Mouse (Mus musculus) fibroblast of lung, adult 2 months (primary cell): ENCODE measurements around the gene Senp2.

Experiments used
- DNase-seq: peaks from one replicate; pipeline ENCODE4 v3.0.0-alpha.2; 2011; ENCODE audit warnings: low read depth

The Senp2 gene

DNA sequence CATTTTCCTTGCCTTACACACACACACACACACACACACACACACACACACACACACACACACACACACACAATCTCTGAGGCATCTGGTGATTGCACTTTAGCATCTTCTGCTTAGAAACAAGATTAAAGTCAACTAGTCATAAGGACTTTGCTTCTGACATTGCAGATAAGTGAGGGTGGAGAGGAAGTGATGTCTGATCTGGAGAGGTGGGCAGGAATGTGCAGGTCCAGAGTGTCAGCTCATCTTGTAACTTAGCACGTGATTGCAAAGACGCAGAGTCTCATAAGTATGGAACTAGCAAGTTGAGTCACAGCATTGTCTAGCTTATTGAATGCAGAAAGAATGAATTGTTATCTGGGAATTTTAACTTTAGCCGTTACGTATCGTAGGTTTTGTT lies 18.2 kb downstream of the Senp2 start:
- DNase-seq = no peak

DNA sequence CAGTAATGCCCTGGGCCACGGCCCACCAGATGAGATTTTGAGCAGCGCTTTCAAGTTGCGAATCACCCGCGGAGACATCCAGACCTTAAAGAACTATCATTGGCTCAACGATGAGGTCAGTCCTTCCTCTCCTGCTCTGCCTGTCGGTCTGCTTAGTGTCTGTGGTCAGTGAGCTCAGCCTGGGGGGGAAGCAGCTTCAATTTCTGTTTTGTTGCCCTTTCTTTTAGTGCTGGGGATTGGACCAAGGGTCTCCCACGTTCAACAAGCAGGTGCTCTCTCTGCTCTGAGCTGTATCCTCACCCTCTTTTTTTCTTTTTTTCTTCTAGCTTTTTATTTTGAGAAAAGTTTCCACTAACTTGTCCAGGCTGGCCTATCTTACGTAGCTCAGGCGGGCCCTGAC lies 29.3 kb downstream of the Senp2 start:
- no peak for DNase-seq

DNA sequence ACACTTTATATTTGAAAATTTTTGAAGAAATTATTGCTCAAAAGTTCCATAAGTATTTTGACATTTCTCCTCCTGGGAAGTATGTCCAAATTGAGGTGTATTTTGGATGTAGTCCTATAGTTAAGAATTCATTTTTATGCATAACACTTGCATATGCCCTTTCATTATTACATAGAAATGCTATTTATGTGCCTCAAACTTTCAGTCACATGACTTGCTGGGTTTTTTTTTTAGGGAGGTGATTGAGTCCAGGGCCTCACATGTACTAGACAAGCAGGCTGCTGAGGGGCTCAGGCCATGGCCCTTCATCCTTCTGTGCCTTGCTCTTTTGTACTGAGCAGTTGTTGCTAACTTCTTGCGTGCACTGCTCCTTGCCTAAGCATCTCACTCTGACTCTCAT lies 30.7 kb downstream of the Senp2 start:
- no peak for DNase-seq

DNA sequence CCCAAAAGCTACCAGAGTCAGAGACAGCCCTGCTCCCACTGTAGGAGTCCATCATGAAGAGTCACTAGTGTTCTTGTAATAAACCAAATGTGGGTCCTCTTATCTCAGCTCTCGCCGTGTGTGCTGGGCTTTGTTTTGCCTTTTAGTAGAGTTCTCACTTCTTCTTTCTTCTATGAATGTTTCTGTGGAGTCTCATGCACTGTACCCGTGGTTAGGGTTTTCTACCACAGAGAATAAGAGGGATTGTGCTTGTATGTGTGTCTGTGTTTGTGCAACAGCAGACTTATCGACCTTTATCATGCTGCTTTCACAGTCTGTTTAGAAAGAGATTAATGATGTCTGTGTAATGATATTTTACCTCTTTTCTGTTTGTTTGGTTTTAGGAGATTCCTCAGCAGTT lies 34.5 kb downstream of the Senp2 start:
- no peak for DNase-seq

DNA sequence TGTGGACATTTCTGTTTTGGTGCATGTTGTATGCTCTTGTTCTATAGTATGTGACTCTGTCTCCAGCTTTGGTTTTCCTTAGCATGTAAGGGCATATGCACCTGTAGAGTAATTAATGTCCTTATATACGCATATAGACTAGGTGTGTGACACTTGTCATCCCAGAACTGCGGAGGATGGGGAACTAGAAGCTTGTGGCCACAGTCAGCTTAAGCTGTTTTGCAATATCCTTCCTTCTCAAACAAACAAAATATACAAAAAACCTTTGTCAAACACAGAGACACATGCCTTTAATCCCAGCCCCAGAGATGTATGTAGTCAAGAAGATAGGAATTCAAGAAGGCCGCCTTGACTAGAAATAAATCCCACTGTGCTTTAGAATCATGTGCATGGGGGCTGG lies 36.6 kb downstream of the Senp2 start:
- DNase-seq = no peak

DNA sequence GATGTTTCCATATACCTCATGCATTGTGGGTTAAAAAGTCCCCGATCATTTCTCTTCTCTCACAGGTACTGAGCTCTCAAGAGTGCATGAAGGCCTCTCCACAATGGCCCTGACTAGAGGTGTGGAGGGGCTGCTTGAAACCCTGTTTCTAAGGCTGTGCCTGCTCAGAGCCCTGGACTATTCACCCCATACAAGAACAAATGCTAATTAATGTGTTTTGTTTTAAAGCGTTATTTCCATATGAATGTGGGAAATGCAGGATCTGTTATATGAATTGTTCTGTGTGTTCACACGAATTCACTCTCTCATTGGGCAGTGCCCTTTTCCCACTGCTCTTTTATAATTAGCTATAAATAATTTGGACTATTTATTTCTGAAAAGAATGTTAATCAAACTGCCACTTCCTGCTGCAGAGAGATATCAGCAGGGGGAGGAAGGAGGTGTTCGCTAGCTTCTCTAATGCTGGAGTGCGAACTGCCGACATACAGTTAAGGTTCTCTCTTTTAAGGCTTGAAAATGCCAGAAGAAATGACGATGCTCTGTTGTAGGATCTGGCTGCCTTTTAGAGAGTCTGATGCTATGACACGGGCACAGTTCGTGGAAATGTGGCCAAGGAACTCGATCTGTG lies 37.6 kb downstream of the Senp2 start:
- no peak for DNase-seq

DNA sequence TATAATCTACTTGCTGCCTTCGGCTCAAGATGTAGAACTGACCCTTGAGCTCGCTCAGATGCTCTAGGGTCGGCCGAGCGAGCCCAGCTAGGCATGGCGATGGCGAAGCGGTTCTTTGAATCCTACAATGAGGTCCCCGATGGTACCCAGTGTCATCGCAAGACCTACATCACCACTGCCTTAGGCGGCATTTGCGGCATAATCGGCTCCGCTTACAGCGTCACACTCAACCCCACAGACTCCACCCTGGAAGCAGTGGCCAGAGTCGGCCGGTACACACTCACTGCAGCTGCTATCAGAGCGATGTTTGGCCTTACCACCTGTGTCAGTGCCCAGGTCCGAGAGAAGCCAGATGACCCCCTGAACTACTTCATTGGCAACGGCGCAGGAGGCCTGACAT lies 44.1 kb downstream of the Senp2 start:
- no peak for DNase-seq

DNA sequence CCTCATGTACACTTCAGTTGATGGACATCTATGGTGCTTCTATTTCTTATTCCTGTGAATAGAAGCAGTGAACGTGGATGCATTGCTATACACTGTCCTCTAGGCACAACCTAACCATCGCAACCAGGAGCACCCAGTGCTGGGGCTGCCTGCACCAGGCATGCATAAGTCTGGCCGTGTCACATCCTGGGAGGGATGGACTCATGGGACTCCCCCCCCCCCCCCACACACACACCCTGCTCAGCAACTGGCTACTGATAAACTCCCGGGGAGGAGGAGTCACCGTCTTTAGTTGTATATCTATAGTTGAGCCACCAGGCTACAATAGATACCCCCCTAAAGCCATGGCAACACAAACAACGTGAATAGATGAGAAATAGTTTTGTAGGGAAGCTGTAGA lies 48.2 kb downstream of the Senp2 start:
- no peak for DNase-seq

DNA sequence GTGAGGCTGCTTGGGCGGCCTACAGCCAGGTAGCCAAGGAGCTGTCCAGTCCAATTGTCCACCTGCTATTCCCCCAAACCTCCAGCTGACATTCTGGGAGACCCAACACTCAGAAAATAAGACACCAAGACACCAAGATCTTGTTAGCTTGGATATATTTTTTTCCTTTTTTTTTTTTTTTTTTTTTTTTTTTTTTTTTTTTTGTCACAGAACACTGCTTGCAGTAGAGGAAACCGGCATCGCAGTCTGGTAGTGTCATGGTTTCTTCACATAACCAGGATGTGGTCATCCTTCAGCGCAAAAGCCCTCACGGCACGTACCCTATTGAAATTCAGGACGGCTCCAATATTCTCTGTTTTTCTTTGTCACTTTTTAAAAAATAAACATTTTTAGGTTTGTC lies 49.6 kb downstream of the Senp2 start:
- DNase-seq = no peak

DNA sequence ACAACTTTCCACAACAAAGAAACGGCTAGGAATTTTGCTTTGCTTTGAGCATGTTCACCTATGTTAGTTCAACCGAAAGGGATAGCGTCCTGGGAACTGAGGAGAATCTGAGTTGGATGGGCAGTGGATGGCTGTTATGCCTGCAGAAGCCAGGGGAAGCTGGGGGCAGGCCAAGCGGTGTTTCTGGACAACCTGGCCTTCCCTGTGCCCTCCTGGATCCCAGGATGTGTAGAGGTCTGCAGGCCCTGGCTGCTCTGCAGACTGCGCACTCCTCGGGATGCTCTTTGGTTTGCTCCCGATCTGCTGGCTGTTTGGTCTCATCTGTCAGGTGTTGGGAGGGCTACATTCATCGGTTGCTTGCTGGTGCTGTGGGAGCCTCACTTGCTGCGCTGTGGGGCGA lies 51.1 kb downstream of the Senp2 start:
- no peak for DNase-seq

DNA sequence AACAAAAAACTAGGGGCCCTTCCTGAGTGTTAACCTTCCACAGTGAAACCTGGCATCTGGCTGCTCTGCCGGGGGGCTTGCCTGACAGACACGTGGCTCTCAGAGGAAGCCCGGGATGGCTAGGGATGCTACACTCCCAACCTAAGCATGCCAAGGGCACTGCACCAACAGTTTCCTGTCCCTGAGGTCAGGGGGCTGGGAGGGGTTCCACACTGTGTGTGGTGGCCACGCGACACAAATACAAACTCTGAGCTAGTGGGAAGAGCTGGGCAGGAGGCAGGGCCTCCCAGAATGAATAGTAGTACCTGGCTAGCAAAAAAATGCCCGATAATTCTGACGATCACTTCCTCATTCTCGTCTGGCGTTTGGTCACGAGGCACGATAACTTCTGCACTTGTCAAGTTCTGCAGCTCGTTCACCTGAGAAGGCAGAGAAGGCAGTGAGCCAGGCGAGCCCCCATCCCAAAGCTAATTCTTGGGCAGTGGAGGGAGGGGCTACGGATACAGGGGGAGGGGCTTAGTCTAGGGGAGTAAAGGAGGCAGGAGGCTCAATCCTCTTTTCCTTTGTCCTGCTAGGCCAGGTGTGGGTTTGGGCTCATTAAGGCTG lies 52.4 kb downstream of the Senp2 start:
- no peak for DNase-seq

DNA sequence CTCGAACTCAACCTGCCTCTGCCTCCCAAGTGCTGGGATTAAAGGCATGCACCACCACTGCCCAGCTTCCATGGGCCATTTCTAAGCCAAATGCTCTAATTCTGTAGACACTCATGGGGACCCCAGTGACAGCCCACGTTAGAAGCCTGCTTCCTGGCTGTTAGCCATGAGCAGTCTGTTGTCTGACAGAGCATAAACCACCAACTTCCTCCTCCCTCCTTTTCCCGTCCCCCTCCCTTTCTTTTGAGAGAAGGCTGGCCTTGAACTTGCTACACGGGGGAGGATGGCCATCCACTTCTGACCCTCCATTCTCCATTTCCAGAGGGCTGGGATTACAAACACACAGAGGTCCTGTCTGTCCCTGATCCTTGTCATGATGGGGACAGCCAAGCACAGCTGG lies 53.0 kb downstream of the Senp2 start:
- DNase-seq = no peak

DNA sequence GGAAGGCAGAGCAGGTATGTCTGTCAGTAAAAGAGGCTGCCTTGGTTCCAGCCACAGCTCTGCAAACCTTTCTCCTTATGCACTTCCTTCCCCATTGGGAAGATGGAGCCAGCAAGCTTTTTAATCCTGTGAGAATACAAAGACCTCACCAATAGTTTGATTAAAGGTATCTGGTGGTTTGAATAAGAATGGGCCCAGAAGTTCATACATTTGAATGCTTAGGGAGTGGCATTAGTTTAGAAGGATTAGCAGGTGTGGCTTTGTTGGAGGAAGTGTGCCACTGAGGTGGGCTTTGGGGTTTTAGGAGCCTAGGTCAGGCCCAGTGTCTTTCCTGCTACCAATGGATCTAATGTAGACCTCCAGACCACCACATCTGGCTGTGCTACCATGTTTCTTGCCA lies 56.3 kb downstream of the Senp2 start:
- DNase-seq = no peak

DNA sequence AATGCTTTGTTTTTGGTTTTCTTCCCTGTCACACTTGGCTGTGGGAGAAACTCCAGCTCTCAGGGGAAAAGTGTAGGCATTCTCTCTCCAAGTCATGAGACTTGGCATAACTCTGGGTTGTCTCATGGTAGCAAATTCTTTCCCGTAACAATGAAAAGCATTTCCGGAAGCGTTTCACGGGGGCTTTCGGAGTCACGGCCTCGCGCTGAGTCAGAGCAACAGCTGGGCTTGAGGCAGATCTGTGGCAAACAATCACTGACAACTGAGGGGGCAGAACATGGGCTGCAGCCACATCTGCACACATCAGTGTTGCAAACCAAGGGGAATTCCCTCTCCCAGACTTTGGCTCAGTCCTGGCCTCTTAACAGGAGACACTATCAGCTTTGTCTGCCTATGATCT lies 58.1 kb downstream of the Senp2 start:
- peak; percentile 88 for DNase-seq

DNA sequence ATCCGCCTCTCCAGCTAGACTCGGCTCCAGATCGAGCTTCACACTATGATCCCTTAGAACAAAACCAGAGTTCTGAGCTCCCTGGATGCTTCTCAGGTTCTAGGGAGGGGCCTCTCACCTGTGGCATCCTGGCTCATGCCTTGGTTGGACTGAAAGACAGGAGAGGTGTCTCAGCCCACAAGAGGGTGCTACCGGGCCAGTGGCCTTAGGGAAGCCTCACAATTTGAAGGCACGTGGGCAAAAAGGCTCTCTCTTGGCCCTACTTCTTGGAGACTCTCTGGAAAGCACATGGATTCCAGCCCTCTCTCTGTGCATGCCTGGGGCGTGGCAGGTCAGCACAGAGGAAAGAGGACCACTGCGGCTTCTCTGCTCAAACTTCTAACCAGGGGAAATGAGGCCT lies 62.1 kb downstream of the Senp2 start:
- no peak for DNase-seq

DNA sequence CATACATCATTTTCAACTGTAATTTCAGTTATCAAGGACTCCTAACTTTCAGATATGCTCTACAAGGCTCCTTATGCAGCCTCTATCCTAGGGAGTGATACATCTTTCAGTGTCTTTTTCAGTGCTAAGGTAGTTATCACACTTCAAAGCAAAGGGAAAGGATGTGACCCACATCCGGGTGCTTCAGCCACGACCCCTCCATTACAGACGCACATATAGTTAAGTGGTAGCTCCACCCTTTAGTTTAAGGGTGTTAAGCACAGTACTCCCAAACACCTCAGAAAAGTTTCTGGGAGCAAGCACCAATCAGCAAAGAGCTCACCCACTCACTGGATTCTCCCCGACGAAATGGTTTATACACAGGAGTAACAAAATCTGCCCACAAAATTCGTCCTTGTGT lies 65.8 kb downstream of the Senp2 start:
- DNase-seq = no peak

DNA sequence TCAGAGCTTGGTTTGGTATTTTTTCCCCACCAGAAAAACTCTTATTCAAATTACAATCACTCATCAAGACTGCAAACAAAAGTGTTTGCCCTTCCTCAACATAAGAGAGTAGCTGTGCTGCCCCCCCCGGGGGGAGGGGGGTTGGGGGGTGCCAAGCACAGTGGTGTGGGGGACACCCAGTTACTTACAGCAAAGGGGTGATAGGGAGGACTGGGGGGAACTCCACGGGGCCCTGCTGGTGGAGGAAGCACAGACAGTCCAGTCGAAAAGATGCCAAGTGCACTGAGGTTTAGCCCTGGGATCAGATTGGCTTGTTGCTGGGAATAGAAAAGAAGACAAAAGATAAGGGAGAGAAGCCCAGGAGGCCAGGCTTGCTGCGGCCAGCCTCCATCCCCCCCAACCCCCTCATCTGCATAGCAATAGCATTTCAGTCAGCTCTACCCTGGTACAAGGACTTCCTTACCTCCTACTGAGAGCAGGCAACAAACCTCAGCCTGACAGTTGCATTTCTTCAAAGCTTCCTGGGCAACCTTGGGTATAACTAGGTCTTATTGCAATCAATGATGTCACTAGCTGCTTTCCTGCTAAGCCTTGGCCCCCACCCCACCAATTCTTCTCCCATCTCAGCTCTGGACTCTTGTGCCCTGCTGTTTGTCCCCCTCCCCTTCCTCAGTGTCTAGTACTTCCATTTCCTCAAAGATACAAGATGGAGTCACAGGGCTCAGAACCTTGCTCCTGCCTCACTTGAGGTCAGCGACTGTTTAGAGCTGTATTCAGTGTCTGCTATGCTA lies 66.7 kb downstream of the Senp2 start:
- DNase-seq = no peak

DNA sequence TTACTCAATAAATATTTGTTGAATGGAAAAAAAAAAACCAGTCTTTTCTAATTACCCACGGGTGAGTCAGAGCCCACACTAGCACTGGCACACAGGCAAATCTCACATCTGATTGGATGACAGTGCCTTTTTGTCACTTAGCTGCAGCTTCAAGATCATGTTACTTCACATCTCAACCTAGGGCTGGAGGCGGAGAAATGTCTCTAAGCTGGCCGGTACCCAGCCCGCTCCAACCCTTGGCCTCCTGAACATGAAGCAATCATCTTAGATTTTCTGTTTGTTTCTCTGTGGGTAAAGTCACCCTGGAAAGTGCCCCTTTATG lies 67.3 kb downstream of the Senp2 start:
- DNase-seq = peak; percentile 94

DNA sequence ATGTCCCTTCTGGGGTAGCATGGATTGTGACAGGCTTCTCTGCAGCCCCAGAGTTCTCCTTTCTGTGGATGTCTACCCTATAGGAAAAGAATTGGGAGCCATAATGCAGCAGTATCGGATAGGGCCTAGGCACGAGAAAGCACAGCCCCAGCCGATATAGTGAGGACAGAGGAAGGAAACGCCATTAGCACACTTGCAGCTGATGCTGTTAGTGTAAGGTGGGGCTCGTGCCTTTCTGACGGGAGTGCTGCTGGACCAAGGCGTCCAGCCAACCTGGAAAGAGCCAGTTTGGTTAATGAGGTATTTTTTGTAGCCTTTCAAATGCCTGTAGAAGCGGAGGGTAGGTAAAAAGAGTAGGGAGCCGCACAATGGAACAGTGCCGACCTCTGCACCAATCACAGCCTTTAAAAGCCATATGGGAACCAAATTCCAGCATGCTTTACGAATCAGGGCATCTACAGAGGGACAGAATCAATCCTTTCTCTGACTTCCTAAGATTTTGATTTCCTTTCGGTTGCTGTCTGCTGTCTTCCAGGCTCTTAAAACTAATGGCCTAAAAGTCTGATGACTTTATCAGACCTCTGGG lies 70.9 kb downstream of the Senp2 start:
- DNase-seq = no peak

DNA sequence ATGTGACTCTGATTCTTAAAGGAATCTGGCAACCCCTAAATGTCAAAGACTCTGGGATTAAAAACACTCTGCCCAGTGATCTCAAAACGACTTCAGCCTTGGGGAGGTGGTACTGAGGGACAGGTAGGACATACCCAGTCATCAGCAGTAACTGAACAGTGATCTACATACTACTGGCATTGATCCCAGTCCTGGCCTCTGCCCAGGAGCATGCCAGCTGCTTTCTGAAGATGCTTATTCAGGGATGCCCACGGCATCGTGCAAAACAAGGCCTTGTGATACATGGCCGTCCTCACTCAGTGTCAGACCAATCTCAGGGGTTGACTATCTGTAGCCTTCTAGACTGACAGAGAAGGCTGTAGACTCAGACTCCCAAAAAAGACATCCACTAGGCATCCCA lies 76.1 kb downstream of the Senp2 start:
- DNase-seq = no peak

DNA sequence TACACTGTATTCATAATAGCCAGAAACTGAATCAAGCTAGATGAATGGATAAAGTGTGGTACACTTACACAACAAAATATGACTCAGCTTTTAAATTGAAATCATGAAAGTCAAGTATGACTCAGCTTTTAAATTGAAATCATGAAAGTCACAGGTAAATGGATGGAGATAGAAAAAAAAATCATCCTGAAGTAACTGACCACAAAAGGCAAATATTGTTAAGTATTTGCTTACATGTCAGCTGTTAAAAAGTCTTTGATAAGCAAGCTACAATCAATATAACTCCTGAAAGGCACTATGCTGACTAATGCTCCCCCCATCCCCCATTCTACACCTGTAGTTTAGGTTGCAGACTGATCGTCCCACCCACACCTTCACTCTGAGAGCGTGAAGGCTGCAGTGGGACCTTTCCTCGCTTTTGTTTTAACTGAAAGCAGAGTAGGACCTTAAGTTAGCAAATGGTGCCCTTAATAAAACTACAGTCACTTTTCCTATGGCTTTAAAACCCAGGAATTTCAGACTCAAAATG lies 82.0 kb downstream of the Senp2 start:
- DNase-seq = no peak

DNA sequence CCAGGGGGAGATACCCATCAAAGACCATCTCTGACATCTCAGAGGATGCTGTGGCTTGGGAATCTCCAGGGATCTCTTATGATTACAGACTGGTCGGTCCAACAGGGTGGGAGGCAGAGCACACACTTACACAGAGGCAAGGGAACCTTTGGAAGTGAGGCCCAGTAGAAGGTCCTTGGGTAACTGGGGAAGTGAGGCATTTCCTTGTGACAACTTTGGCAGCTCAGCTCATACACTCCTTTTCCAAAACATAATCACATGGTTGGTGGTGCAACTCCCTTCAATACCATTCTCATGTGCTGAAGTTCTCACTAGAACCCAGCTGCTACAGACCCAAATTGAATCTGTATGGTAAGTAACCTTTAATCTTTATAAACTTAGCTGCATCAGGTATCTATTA lies 86.5 kb downstream of the Senp2 start:
- peak; percentile 72 for DNase-seq

DNA sequence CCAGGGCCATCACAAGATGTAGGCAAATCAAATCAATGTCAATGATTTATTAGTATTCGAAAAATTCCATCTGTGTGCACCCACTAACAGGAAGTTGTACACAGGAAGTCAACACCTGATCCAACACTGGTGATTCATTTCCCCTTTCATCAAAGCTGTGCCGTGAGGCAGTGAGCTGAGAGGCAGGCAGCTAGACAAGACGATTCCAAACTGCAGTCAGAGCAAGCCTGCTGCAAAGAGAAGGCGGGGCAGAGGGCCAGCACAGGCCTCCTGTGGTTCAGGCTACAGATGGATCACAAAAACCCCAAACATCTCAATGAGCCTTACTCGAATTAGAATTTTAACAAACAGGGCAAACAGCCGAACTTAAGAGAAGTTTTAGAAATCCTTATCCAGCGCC lies 88.4 kb downstream of the Senp2 start:
- peak; percentile 54 for DNase-seq
